Mouse (Mus musculus) neural tube, embryonic 12.5 days (tissue): ENCODE measurements around the gene Zfp964. TPM values are rescaled to one million over a fixed set of nuclear protein-coding genes. Genes with fewer than 3 reads are reported as not detected.

Source experiments
- polyA plus RNA-seq: library from polyadenylated mRNA; unstranded; fragments of >200 nt; fragmentation: Nextera tagmentation; extraction: Ambion mirVana; gene quantifications from 2 replicates; pipeline ENCODE4 v1.2.1, GENCODE M21; 2016

Gene Zfp964
- polyA plus RNA-seq, 1 experiment from 2014 or later = 2.5 TPM

Other genes with a start within 250 kb of the Zfp964 start
- not detected in 2 replicates for gene Gm9495, start 200.9 kb upstream of the Zfp964 start, polyA plus RNA-seq
- not detected in 2 replicates for gene Gm7697, start 131.5 kb upstream of the Zfp964 start, polyA plus RNA-seq
- gene Zfp868, start 28.9 kb upstream of the Zfp964 start, polyA plus RNA-seq = 38.1 and 41.5 TPM in 2 replicates
- gene Zfp869, start 56.2 kb downstream of the Zfp964 start, polyA plus RNA-seq = 27.2 and 27.7 TPM in 2 replicates
- 6.7 and 7.5 TPM in 2 replicates for gene Zfp963, start 95.5 kb downstream of the Zfp964 start, polyA plus RNA-seq
- gene Gm20422, start 120.4 kb downstream of the Zfp964 start, polyA plus RNA-seq = 0.79 and 1.3 TPM in 2 replicates
- gene Atp13a1, start 136.7 kb downstream of the Zfp964 start, polyA plus RNA-seq = 50.8 and 53.8 TPM in 2 replicates
- gene Zfp866, start 136.7 kb downstream of the Zfp964 start, polyA plus RNA-seq = 38.8 and 39.5 TPM in 2 replicates
- gene Gmip, start 154.2 kb downstream of the Zfp964 start, polyA plus RNA-seq = 24.9 and 28.0 TPM in 2 replicates
- 0.50 and 0.51 TPM in 2 replicates for gene Lpar2, start 167.9 kb downstream of the Zfp964 start, polyA plus RNA-seq
- gene Pbx4, start 178.0 kb downstream of the Zfp964 start, polyA plus RNA-seq = 41.6 and 46.8 TPM in 2 replicates
- gene Cilp2, start 233.2 kb downstream of the Zfp964 start, polyA plus RNA-seq = 1.4 TPM in 2 replicates
- 4.1 and 4.3 TPM in 2 replicates for gene Tssk6, start 247.7 kb downstream of the Zfp964 start, polyA plus RNA-seq
- 162 and 171 TPM in 2 replicates for gene Ndufa13, start 248.1 kb downstream of the Zfp964 start, polyA plus RNA-seq
- 8.4 and 9.8 TPM in 2 replicates for gene Yjefn3, start 248.2 kb downstream of the Zfp964 start, polyA plus RNA-seq